Mouse (Mus musculus) cortical plate, adult 2 months (tissue): ENCODE measurements around the gene Kcnh6.

ENCODE experiments used
- CTCF ChIP-seq: fragments of 200-500 bp; IDR thresholded peaks from 2 replicates; pipeline ENCODE4 v1.5.1; 2011; ENCODE audit warnings: mild to moderate bottlenecking, control low read depth, low read length; ENCODE audit not compliant: insufficient read depth; ENCODE audit errors: extremely low read depth
- POLR2A ChIP-seq: fragments of 200-500 bp; IDR thresholded peaks from 2 replicates; pipeline ENCODE4 v1.6.1; 2011; ENCODE audit warnings: mild to moderate bottlenecking, low read length, control low read depth; ENCODE audit not compliant: insufficient read depth; ENCODE audit errors: extremely low read depth

DNA sequence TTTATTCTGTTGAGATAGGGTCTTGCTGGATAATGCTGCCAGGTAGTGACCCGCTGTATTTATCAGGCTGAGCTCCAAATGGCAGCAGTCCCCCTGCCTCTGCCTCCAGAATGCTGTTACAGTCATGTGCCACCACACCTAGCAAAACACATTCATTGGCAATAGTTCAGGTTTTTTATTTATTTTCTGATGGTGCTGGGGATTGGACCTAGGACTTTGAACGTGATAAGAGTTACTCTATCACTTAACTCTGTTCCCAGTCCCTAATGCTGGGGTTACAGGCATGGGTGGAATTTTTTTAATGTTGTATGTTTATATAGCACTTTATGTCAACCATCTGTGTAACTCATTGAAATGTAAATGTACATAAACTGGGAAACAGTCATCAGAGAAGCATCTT lies 46.0 kb downstream of the Kcnh6 start:
- TF ChIP-seq CTCF (no peak), POLR2A (no peak)
